Mouse (Mus musculus): Measurements from ENCODE around the gene Tmem208. TPM values are rescaled to one million over a fixed set of nuclear protein-coding genes. Genes with fewer than 3 reads are reported as not detected.

Gene Tmem208
- total and polyA plus RNA-seq, 3 experiments, result 76.2 to 133 (median 88.1) TPM

GRCm38 (mm10) chr8:105331469-105331868, 5.3 kb downstream of the Tmem208 start:
- Histone ChIP-seq H3K27ac (ENCODE audit: insufficient read depth, low read depth) (no peak overlapping the region), H3K4me1 (ENCODE audit: control insufficient read depth in 1 of 2, insufficient read depth in 2 of 2) (peaks cover 3 to 9% of the 10 kb centered on the region in 2 experiments), H3K36me3 (replicated peaks in 1 of 2; ENCODE audit: control insufficient read depth in 1 of 2, insufficient read depth in 1 of 2, low read length in 1 of 2) (peaks cover 63 to 84% of the 10 kb centered on the region in 2 experiments), H3K27me3 (replicated peaks) (no peaks in the 10 kb centered on the region), H3K4me3 (replicated peaks in 1 of 3; ENCODE audit: low read depth in 2 of 3, low read length in 2 of 3, poor library complexity in 1 of 3) (no peak overlapping the region), H3K9ac (ENCODE audit: insufficient read depth, low read depth) (no peak overlapping the region), H3K9me3 (replicated peaks; ENCODE audit: low read length) (no peaks in the 10 kb centered on the region), H3K4me2 (ENCODE audit: insufficient read depth, low read depth, poor library complexity, severe bottlenecking) (no peak overlapping the region), H3K79me2 (replicated peaks; ENCODE audit: control insufficient read depth, extremely low read depth, insufficient read depth, poor library complexity, severe bottlenecking) (peaks cover 11% of the 10 kb centered on the region)
- in situ Hi-C loops (cut with MboI; ENCODE audit: low pct_ligation_motif_present, low pct_unique_long_range_greater_than_20kb, low sequenced_read_pairs), result no loop called here
- DNase-seq (ENCODE audit: extremely low read depth), result no peak
- dilution Hi-C loops (cut with MboI; ENCODE audit: extremely low pct_ligation_motif_present, extremely low pct_unique_long_range_greater_than_20kb, low sequenced_read_pairs), result no loop called here
- TF ChIP-seq RAD21 (IDR thresholded peaks at IDR 0.05; ENCODE audit: low read depth, low read length) (no peak), MAX (IDR thresholded peaks at IDR 0.05; ENCODE audit: low read length) (no peak), EP300 (IDR thresholded peaks at IDR 0.05; ENCODE audit: low read length) (no peak)

- H3K9me3 ChIP-seq (replicated peaks; ENCODE audit: low read length), result no peaks in the 10 kb centered on the region
- H3K4me3 ChIP-seq (replicated peaks in 1 of 3; ENCODE audit: low read depth in 2 of 3, low read length in 2 of 3, poor library complexity in 1 of 3), result no peak overlapping the region
- no peak overlapping the region for H3K27ac ChIP-seq (ENCODE audit: insufficient read depth, low read depth)
- peaks cover 7% of the 10 kb centered on the region for H3K79me2 ChIP-seq (replicated peaks; ENCODE audit: control insufficient read depth, extremely low read depth, insufficient read depth, poor library complexity, severe bottlenecking)
- peaks cover 67 to 89% of the 10 kb centered on the region in 2 experiments for H3K36me3 ChIP-seq (replicated peaks in 1 of 2; ENCODE audit: control insufficient read depth in 1 of 2, insufficient read depth in 1 of 2, low read length in 1 of 2)
- no peak overlapping the region for H3K4me2 ChIP-seq (ENCODE audit: insufficient read depth, low read depth, poor library complexity, severe bottlenecking)
- dilution Hi-C loops (cut with MboI; ENCODE audit: extremely low pct_ligation_motif_present, extremely low pct_unique_long_range_greater_than_20kb, low sequenced_read_pairs) (no loop called here), in situ Hi-C loops (cut with MboI; ENCODE audit: low pct_ligation_motif_present, low pct_unique_long_range_greater_than_20kb, low sequenced_read_pairs) (no loop called here)
- no peak for DNase-seq (ENCODE audit: extremely low read depth)
- no peaks in the 10 kb centered on the region for H3K27me3 ChIP-seq (replicated peaks)
- peaks cover 3 to 9% of the 10 kb centered on the region in 2 experiments for H3K4me1 ChIP-seq (ENCODE audit: control insufficient read depth in 1 of 2, insufficient read depth in 2 of 2)
- H3K9ac ChIP-seq (ENCODE audit: insufficient read depth, low read depth), result no peak overlapping the region
- TF ChIP-seq ZMIZ1 (IDR thresholded peaks at IDR 0.05; ENCODE audit: low read depth, low read length) (no peak), ZKSCAN1 (IDR thresholded peaks at IDR 0.05; ENCODE audit: borderline replicate concordance, low read depth, low read length) (no peak), USF1 (IDR thresholded peaks at IDR 0.05; ENCODE audit: low read depth, low read length) (no peak), TBP (conservative IDR thresholded peaks at IDR 0.05; ENCODE audit: low read depth, low read length) (no peak), ZC3H11A (IDR thresholded peaks at IDR 0.05; ENCODE audit: low read depth, low read length) (no peak), NELFE (IDR thresholded peaks at IDR 0.05; ENCODE audit: low read depth, low read length) (no peak), GABPA (IDR thresholded peaks at IDR 0.05; ENCODE audit: insufficient replicate concordance, low read depth, low read length) (no peak), RCOR1 (conservative IDR thresholded peaks at IDR 0.05; ENCODE audit: low read depth, low read length) (no peak), BHLHE40 (IDR thresholded peaks at IDR 0.05; ENCODE audit: low read depth, low read length) (no peak), NRF1 (IDR thresholded peaks at IDR 0.05; ENCODE audit: low read depth, low read length) (no peak), MAFK (IDR thresholded peaks at IDR 0.05; ENCODE audit: insufficient replicate concordance, low read length) (no peak)
Measured at GRCm38 (mm10) chr8:105331931-105332330, 5.8 kb downstream of the Tmem208 start.

- dilution Hi-C loops (cut with MboI; ENCODE audit: extremely low pct_ligation_motif_present, extremely low pct_unique_long_range_greater_than_20kb, low sequenced_read_pairs) (no loop called here), in situ Hi-C loops (cut with MboI; ENCODE audit: low pct_ligation_motif_present, low pct_unique_long_range_greater_than_20kb, low sequenced_read_pairs) (no loop called here)
- Histone ChIP-seq H3K27ac (ENCODE audit: insufficient read depth, low read depth) (no peak overlapping the region), H3K27me3 (replicated peaks) (no peaks in the 10 kb centered on the region), H3K9ac (ENCODE audit: insufficient read depth, low read depth) (no peak overlapping the region), H3K4me3 (replicated peaks in 1 of 3; ENCODE audit: low read depth in 2 of 3, low read length in 2 of 3, poor library complexity in 1 of 3) (no peak overlapping the region), H3K4me1 (ENCODE audit: control insufficient read depth in 1 of 2, insufficient read depth in 2 of 2) (peaks cover under 1 to 6% of the 10 kb centered on the region in 2 experiments; a peak in 3 of 4 replicates), H3K79me2 (replicated peaks; ENCODE audit: control insufficient read depth, extremely low read depth, insufficient read depth, poor library complexity, severe bottlenecking) (peaks cover under 1% of the 10 kb centered on the region), H3K4me2 (ENCODE audit: insufficient read depth, low read depth, poor library complexity, severe bottlenecking) (no peak overlapping the region), H3K36me3 (replicated peaks in 1 of 2; ENCODE audit: control insufficient read depth in 1 of 2, insufficient read depth in 1 of 2, low read length in 1 of 2) (peaks cover 73 to 93% of the 10 kb centered on the region in 2 experiments), H3K9me3 (replicated peaks; ENCODE audit: low read length) (no peaks in the 10 kb centered on the region)
- TF ChIP-seq TBP (conservative IDR thresholded peaks at IDR 0.05; ENCODE audit: low read depth, low read length) (no peak), PAX5 (IDR thresholded peaks at IDR 0.05; ENCODE audit: low read length) (no peak), HCFC1 (IDR thresholded peaks at IDR 0.05; ENCODE audit: low read depth, low read length) (no peak), MAFK (IDR thresholded peaks at IDR 0.05; ENCODE audit: insufficient replicate concordance, low read length) (no peak), ZMIZ1 (IDR thresholded peaks at IDR 0.05; ENCODE audit: low read depth, low read length) (no peak), TCF12 (IDR thresholded peaks at IDR 0.05; ENCODE audit: low read depth, low read length) (no peak), BHLHE40 (IDR thresholded peaks at IDR 0.05; ENCODE audit: low read depth, low read length) (no peak), CTCF (conservative IDR thresholded peaks at IDR 0.05 in 1 of 2, IDR thresholded peaks at IDR 0.05 in 1 of 2; ENCODE audit: low read depth in 2 of 2, low read length in 2 of 2) (no peak), UBTF (IDR thresholded peaks at IDR 0.05; ENCODE audit: low read depth, low read length) (no peak), USF2 (conservative IDR thresholded peaks at IDR 0.05; ENCODE audit: low read depth, low read length) (no peak), USF1 (IDR thresholded peaks at IDR 0.05; ENCODE audit: low read depth, low read length) (no peak), POLR2A (IDR thresholded peaks at IDR 0.05; ENCODE audit: low read depth, low read length) (no peak; the same call in 1 of the 2 replicates), ETS1 (conservative IDR thresholded peaks at IDR 0.05; ENCODE audit: low read depth, low read length) (no peak), IRF4 (IDR thresholded peaks at IDR 0.05; ENCODE audit: low read depth, low read length) (no peak)
- DNase-seq (ENCODE audit: extremely low read depth), result no peak
Measured at GRCm38 (mm10) chr8:105332523-105332922, 6.4 kb downstream of the Tmem208 start.
